Mouse (Mus musculus) brown adipose tissue, adult 24 weeks (tissue): ENCODE measurements around the gene Ttc1. TPM values are rescaled to one million over a fixed set of nuclear protein-coding genes. Genes with fewer than 3 reads are reported as not detected.
A peak's percentile ranks its signal among the peaks of the same experiment; 100 is the strongest.

ENCODE experiments used
- H3K27ac ChIP-seq: fragments of 200-500 bp; replicated peaks from 2 replicates; pipeline ENCODE4 v1.5.1; 2012; ENCODE audit warnings: low read depth, mild to moderate bottlenecking, low read length
- H3K4me1 ChIP-seq: fragments of 200-500 bp; 2 replicates; pipeline ENCODE4 v1.6.1; 2012; ENCODE audit warnings: low read length, mixed read lengths; ENCODE audit not compliant: control insufficient read depth, insufficient read depth, insufficient read length
- H3K4me3 ChIP-seq: fragments of 200-500 bp; 2 replicates; pipeline ENCODE4 v1.5.1; 2012; ENCODE audit warnings: low read depth, mild to moderate bottlenecking, low read length, moderate library complexity; ENCODE audit not compliant: insufficient read depth
- polyA plus RNA-seq: library from polyadenylated mRNA; stranded (reverse); fragments of >200 nt; gene quantifications from 2 replicates; pipeline ENCODE4 v1.2.4, GENCODE M21; 2012; ENCODE audit not compliant: missing spikeins, insufficient read depth, insufficient read length

The Ttc1 gene
- polyA plus RNA-seq, result 38.1 and 50.5 TPM in 2 replicates

- peak within 1 kb of the TSS; percentile 58 for H3K27ac ChIP-seq
- 0 out of 2 replicates have a peak, but pooled peaks cover 3% of the 10 kb centered on the region for H3K4me1 ChIP-seq
- peak within 1 kb of the TSS; percentile 84 for H3K4me3 ChIP-seq
Observed at GRCm38 (mm10) chr11:43747233-43748226, at the start of gene Ttc1. Gene Ttc1 (minus strand): TSS chr11:43748008.

- Histone ChIP-seq H3K4me3 (no peak overlapping the region), H3K27ac (no peak overlapping the region), H3K4me1 (no peaks in the 10 kb centered on the region)
Observed at GRCm38 (mm10) chr11:43795992-43796391, 48.2 kb upstream of the Ttc1 start.

- Histone ChIP-seq H3K4me1 (peaks cover 3% of the 10 kb centered on the region; the same call in 1 of the 2 replicates), H3K27ac (no peak overlapping the region)
Observed at GRCm38 (mm10) chr11:43790446-43790845, 42.6 kb upstream of the Ttc1 start.

GRCm38 (mm10) chr11:43783772-43784171 lies 36.0 kb upstream of the Ttc1 start:
- Histone ChIP-seq H3K4me3 (no peak overlapping the region), H3K4me1 (no peaks in the 10 kb centered on the region)

More at GRCm38 (mm10) chr11:43790446-43790845, 42.6 kb upstream of the Ttc1 start:
- no peak overlapping the region for H3K4me3 ChIP-seq

GRCm38 (mm10) chr11:43783106-43783505 lies 35.3 kb upstream of the Ttc1 start:
- Histone ChIP-seq H3K4me3 (no peak overlapping the region), H3K27ac (no peak overlapping the region), H3K4me1 (no peaks in the 10 kb centered on the region)

More at GRCm38 (mm10) chr11:43783772-43784171, 36.0 kb upstream of the Ttc1 start:
- H3K27ac ChIP-seq, result no peak overlapping the region

GRCm38 (mm10) chr11:43779551-43779950 lies 31.7 kb upstream of the Ttc1 start:
- no peaks in the 10 kb centered on the region for H3K4me1 ChIP-seq
- H3K4me3 ChIP-seq, result no peak overlapping the region
- no peak overlapping the region for H3K27ac ChIP-seq

- Histone ChIP-seq H3K27ac (no peak overlapping the region), H3K4me3 (no peak overlapping the region), H3K4me1 (no peaks in the 10 kb centered on the region)
Observed at GRCm38 (mm10) chr11:43776324-43776694, 28.5 kb upstream of the Ttc1 start.

- Histone ChIP-seq H3K4me3 (no peak overlapping the region), H3K27ac (no peak overlapping the region), H3K4me1 (no peaks in the 10 kb centered on the region)
Observed at GRCm38 (mm10) chr11:43775469-43776323, 27.9 kb upstream of the Ttc1 start.

GRCm38 (mm10) chr11:43773725-43774124 lies 25.9 kb upstream of the Ttc1 start:
- Histone ChIP-seq H3K4me1 (no peaks in the 10 kb centered on the region), H3K27ac (no peak overlapping the region), H3K4me3 (no peak overlapping the region)

- Histone ChIP-seq H3K4me3 (no peak overlapping the region), H3K27ac (no peak overlapping the region), H3K4me1 (no peaks in the 10 kb centered on the region)
Observed at GRCm38 (mm10) chr11:43770110-43770509, 22.3 kb upstream of the Ttc1 start.

- Histone ChIP-seq H3K27ac (no peak overlapping the region), H3K4me3 (no peak overlapping the region)
Observed at GRCm38 (mm10) chr11:43767749-43768148, 19.9 kb upstream of the Ttc1 start.

GRCm38 (mm10) chr11:43766922-43767648 lies 19.3 kb upstream of the Ttc1 start:
- Histone ChIP-seq H3K4me1 (no peaks in the 10 kb centered on the region), H3K4me3 (peak overlapping the region; percentile 43), H3K27ac (no peak overlapping the region)

More at GRCm38 (mm10) chr11:43767749-43768148, 19.9 kb upstream of the Ttc1 start:
- no peaks in the 10 kb centered on the region for H3K4me1 ChIP-seq

- no peak overlapping the region for H3K27ac ChIP-seq
- H3K4me1 ChIP-seq, result no peaks in the 10 kb centered on the region
- H3K4me3 ChIP-seq, result no peak overlapping the region
Observed at GRCm38 (mm10) chr11:43758436-43758835, 10.6 kb upstream of the Ttc1 start.

GRCm38 (mm10) chr11:43755411-43755810 lies 7.6 kb upstream of the Ttc1 start:
- Histone ChIP-seq H3K4me3 (no peak overlapping the region), H3K4me1 (no peaks in the 10 kb centered on the region), H3K27ac (no peak overlapping the region)
